Mouse (Mus musculus) layer of hippocampus, adult 18-20 months (tissue): ENCODE data around the gene Anxa4. TPM values are rescaled to one million over a fixed set of nuclear protein-coding genes. Genes with fewer than 3 reads are reported as not detected.

ENCODE experiments used
- total RNA-seq, 2 experiments: library from RNA; stranded (reverse); gene quantifications; 2 replicates each; pipeline ENCODE4 v1.2.3; 2021

Gene Anxa4
- total RNA-seq, 2 experiments from 2014 or later = 6.7 to 7.2 TPM

Other genes starting within 250 kb of the Anxa4 start
- 1 to 10 TPM; 1.2 to 1.8 TPM for gene Asprv1, start 165.4 kb downstream of the Anxa4 start, total RNA-seq
- 10 to 100 TPM; 18.6 to 19.0 TPM for gene Mxd1, start 124.4 kb downstream of the Anxa4 start, total RNA-seq
- gene Snrnp27, start 109.1 kb downstream of the Anxa4 start, total RNA-seq = 10 to 100 TPM; 64.8 to 65.2 TPM
- 10 to 100 TPM; 24.7 to 28.5 TPM for gene Gmcl1, start 60.2 kb downstream of the Anxa4 start, total RNA-seq
- gene Aak1, start 55.9 kb upstream of the Anxa4 start, total RNA-seq = 100 to 1,000 TPM; 414 to 457 TPM
- gene Nfu1, start 215.7 kb upstream of the Anxa4 start, total RNA-seq = 10 to 100 TPM; 58.4 to 61.1 TPM
- 10 to 100 TPM; 48.6 to 52.0 TPM for gene Gfpt1, start 249.3 kb upstream of the Anxa4 start, total RNA-seq